Mouse (Mus musculus) embryonic facial prominence, embryonic 14.5 days (tissue): ENCODE measurements around the gene Nudt16l1. TPM values are rescaled to one million over a fixed set of nuclear protein-coding genes. Genes with fewer than 3 reads are reported as not detected.

Experiments
- ATAC-seq: fragments of 200-750 bp; cut with Nextera tagmentation; 2 replicates; pipeline ENCODE4 v1.8.0; 2017; ENCODE audit warnings: low read depth, moderate number of reproducible peaks, moderate TSS enrichment
- DNase-seq: peaks from one replicate; pipeline ENCODE4 v3.0.0-alpha.2; 2015; ENCODE audit warnings: low spot score
- H3K27ac ChIP-seq: fragments of 300-500 bp; sonication (generic); replicated peaks from 2 replicates; pipeline ENCODE4 v1.5.1; 2014; ENCODE audit warnings: low read depth, mild to moderate bottlenecking, low read length, moderate library complexity
- H3K27me3 ChIP-seq: fragments of 300-500 bp; sonication (generic); replicated peaks from 2 replicates; pipeline ENCODE4 v1.6.1; 2014; ENCODE audit warnings: low read length; ENCODE audit not compliant: control insufficient read depth, insufficient read depth
- H3K36me3 ChIP-seq: fragments of 300-500 bp; sonication (generic); 2 replicates; pipeline ENCODE4 v1.6.1; 2014; ENCODE audit warnings: low read length, mixed read lengths; ENCODE audit not compliant: control insufficient read depth, insufficient read depth
- H3K4me1 ChIP-seq: fragments of 300-500 bp; sonication (generic); 2 replicates; pipeline ENCODE4 v1.6.1; 2014; ENCODE audit warnings: antibody characterized with exemption, low read length; ENCODE audit not compliant: control insufficient read depth, insufficient read depth
- H3K4me2 ChIP-seq: fragments of 300-500 bp; sonication (generic); 2 replicates; pipeline ENCODE4 v1.6.1; 2014; ENCODE audit warnings: low read depth, mild to moderate bottlenecking, low read length, moderate library complexity, mixed read lengths
- H3K4me3 ChIP-seq: fragments of 300-500 bp; sonication (generic); 2 replicates; pipeline ENCODE4 v1.5.1; 2014; ENCODE audit warnings: low read depth, mild to moderate bottlenecking, low read length
- H3K9ac ChIP-seq: fragments of 300-500 bp; sonication (generic); 2 replicates; pipeline ENCODE4 v1.6.1; 2014; ENCODE audit warnings: low read depth, mild to moderate bottlenecking, low read length, moderate library complexity, mixed read lengths
- H3K9me3 ChIP-seq: fragments of 300-500 bp; sonication (generic); 2 replicates; pipeline ENCODE4 v1.6.1; 2016; ENCODE audit warnings: low read length; ENCODE audit not compliant: control insufficient read depth
- WGBS: fragments of 180-500 bp; shearing (Covaris S2); extraction: QIAGEN DNeasy Blood & Tissue Kit; methylation state at CpG from one replicate; pipeline ENCODE4 v1.1.7; 2014; 5-methylcytosine and 5-hydroxymethylcytosine counted together
- polyA plus RNA-seq: library from polyadenylated mRNA; unstranded; fragments of >200 nt; fragmentation: Nextera tagmentation; extraction: Ambion mirVana; gene quantifications from 2 replicates; pipeline ENCODE4 v1.2.1, GENCODE M21; 2014

Gene Nudt16l1
- polyA plus RNA-seq, 1 experiment from 2014 or later = 143 TPM

- Histone ChIP-seq H3K4me1 (no peaks in the 10 kb centered on the region), H3K27me3 (no peaks in the 10 kb centered on the region), H3K36me3 (no peaks in the 10 kb centered on the region), H3K4me2 (no peak overlapping the region), H3K9me3 (no peaks in the 10 kb centered on the region), H3K27ac (no peak overlapping the region), H3K4me3 (no peak overlapping the region), H3K9ac (no peak overlapping the region)
- ATAC-seq = no peak
- peak; percentile 7 for DNase-seq
- WGBS = 81% methylated on average over 4 of the region's 4 CpGs
These were observed 33.1 kb downstream of the Nudt16l1 start for GRCm38 (mm10) chr16:4971626-4972025.

- no peak for ATAC-seq
- H3K9me3 ChIP-seq = no peaks in the 10 kb centered on the region
- 88% methylated on average over 5 of the region's 5 CpGs for WGBS
These were observed 36.0 kb downstream of the Nudt16l1 start for GRCm38 (mm10) chr16:4974521-4974920.

GRCm38 (mm10) chr16:4976180-4976579, 37.6 kb downstream of the Nudt16l1 start:
- H3K27ac ChIP-seq = no peak overlapping the region
- no peaks in the 10 kb centered on the region for H3K9me3 ChIP-seq
- no peak overlapping the region for H3K4me3 ChIP-seq
- no peak for ATAC-seq
- no peaks in the 10 kb centered on the region for H3K27me3 ChIP-seq
- H3K9ac ChIP-seq = no peak overlapping the region
- no peak overlapping the region for H3K4me2 ChIP-seq
- 71% methylated on average over 2 of the region's 2 CpGs for WGBS
- no peaks in the 10 kb centered on the region for H3K4me1 ChIP-seq
- DNase-seq = no peak
- H3K36me3 ChIP-seq = no peaks in the 10 kb centered on the region

More at GRCm38 (mm10) chr16:4974521-4974920, 36.0 kb downstream of the Nudt16l1 start:
- no peak overlapping the region for H3K27ac ChIP-seq
- H3K4me1 ChIP-seq = no peaks in the 10 kb centered on the region
- no peak overlapping the region for H3K9ac ChIP-seq
- H3K36me3 ChIP-seq = no peaks in the 10 kb centered on the region
- H3K4me3 ChIP-seq = no peak overlapping the region
- no peak overlapping the region for H3K4me2 ChIP-seq
- no peak for DNase-seq
- no peaks in the 10 kb centered on the region for H3K27me3 ChIP-seq

- Histone ChIP-seq H3K9ac (no peak overlapping the region), H3K36me3 (no peaks in the 10 kb centered on the region), H3K27me3 (no peaks in the 10 kb centered on the region), H3K4me3 (no peak overlapping the region), H3K27ac (no peak overlapping the region), H3K9me3 (no peaks in the 10 kb centered on the region), H3K4me2 (no peak overlapping the region), H3K4me1 (no peaks in the 10 kb centered on the region)
- ATAC-seq (no peak), DNase-seq (no peak)
- WGBS = 48% methylated on average over 5 of the region's 5 CpGs
These were observed 39.9 kb downstream of the Nudt16l1 start for GRCm38 (mm10) chr16:4978275-4979051.

GRCm38 (mm10) chr16:4979755-4980380, 41.3 kb downstream of the Nudt16l1 start:
- H3K4me3 ChIP-seq = no peak overlapping the region
- no peaks in the 10 kb centered on the region for H3K9me3 ChIP-seq
- no peak overlapping the region for H3K27ac ChIP-seq
- DNase-seq (peak; percentile 38), ATAC-seq (peak; percentile 77; the same call in 1 of the 2 replicates)
- H3K4me1 ChIP-seq = no peaks in the 10 kb centered on the region
- H3K9ac ChIP-seq = no peak overlapping the region
- H3K4me2 ChIP-seq = no peak overlapping the region
- H3K36me3 ChIP-seq = no peaks in the 10 kb centered on the region
- 74% methylated on average over 4 of the region's 4 CpGs for WGBS
- no peaks in the 10 kb centered on the region for H3K27me3 ChIP-seq

GRCm38 (mm10) chr16:4984717-4985116, 46.2 kb downstream of the Nudt16l1 start:
- Histone ChIP-seq H3K36me3 (no peaks in the 10 kb centered on the region), H3K27me3 (no peaks in the 10 kb centered on the region), H3K27ac (no peak overlapping the region), H3K9me3 (no peaks in the 10 kb centered on the region), H3K4me3 (no peak overlapping the region), H3K9ac (no peak overlapping the region), H3K4me2 (no peak overlapping the region), H3K4me1 (no peaks in the 10 kb centered on the region)
- ATAC-seq (no peak), DNase-seq (no peak)
- 91% methylated on average over 12 of the region's 12 CpGs for WGBS

Other genes with a start within 250 kb of the Nudt16l1 start
- 46.3 and 56.8 TPM in 2 replicates for gene Nmral1, start 219.4 kb upstream of the Nudt16l1 start, polyA plus RNA-seq
- 97.6 and 107 TPM in 2 replicates for gene Hmox2, start 212.4 kb upstream of the Nudt16l1 start, polyA plus RNA-seq
- 86.7 and 91.2 TPM in 2 replicates for gene Cdip1, start 148.5 kb upstream of the Nudt16l1 start, polyA plus RNA-seq
- 0.33 and 0.39 TPM in 2 replicates for gene 4930562C15Rik, start 103.3 kb upstream of the Nudt16l1 start, polyA plus RNA-seq
- gene Ubald1, start 58.4 kb upstream of the Nudt16l1 start, polyA plus RNA-seq = 36.3 and 39.0 TPM in 2 replicates
- gene Mgrn1, start 52.5 kb upstream of the Nudt16l1 start, polyA plus RNA-seq = 76.2 and 87.8 TPM in 2 replicates
- 48.3 and 53.9 TPM in 2 replicates for gene Anks3, start 25.4 kb downstream of the Nudt16l1 start, polyA plus RNA-seq
- 0.22 TPM in 1 of 2 replicates, not detected in the other for gene Sept12, start 59.1 kb downstream of the Nudt16l1 start, polyA plus RNA-seq
- gene Smim22, start 68.5 kb downstream of the Nudt16l1 start, polyA plus RNA-seq = 5.8 and 9.3 TPM in 2 replicates
- gene Rogdi, start 74.8 kb downstream of the Nudt16l1 start, polyA plus RNA-seq = 50.2 and 53.0 TPM in 2 replicates
- gene Glyr1, start 111.1 kb downstream of the Nudt16l1 start, polyA plus RNA-seq = 91.3 and 96.0 TPM in 2 replicates
- gene Ubn1, start 111.3 kb downstream of the Nudt16l1 start, polyA plus RNA-seq = 24.0 and 24.2 TPM in 2 replicates
- gene Ppl, start 193.7 kb downstream of the Nudt16l1 start, polyA plus RNA-seq = 15.3 and 19.3 TPM in 2 replicates
- 0.22 and 0.36 TPM in 2 replicates for gene Sec14l5, start 208.3 kb downstream of the Nudt16l1 start, polyA plus RNA-seq